Mouse (Mus musculus): ENCODE results near the gene Cd33. TPM values are rescaled to one million over a fixed set of nuclear protein-coding genes. Genes with fewer than 3 reads are reported as not detected.

Cd33 gene
- total and polyA plus RNA-seq, 3 experiments: not detected

DNA sequence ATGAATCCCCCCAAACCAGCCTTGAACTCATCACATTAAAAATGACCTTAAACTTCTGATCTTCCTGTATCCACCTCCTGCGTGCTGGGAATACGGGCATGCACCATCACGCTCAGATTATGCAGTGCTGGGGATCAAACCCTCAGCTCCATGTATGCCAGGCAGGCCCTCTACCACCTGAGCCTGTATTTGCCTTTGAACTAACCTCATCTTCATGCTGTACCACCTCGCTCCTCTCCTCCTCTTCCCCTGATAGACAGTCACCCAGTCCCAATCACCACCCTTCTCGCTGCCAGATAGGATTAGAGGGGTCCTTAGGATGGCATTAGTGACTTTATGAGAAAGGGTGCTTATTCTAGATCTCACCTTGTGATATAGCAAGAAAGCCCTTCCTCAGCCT, 29.2 kb downstream of the Cd33 start:
- no peak overlapping the region for H3K4me3 ChIP-seq (ENCODE audit: control insufficient read depth in 1 of 2, insufficient read depth in 1 of 2, low read depth in 2 of 2, low read length in 2 of 2)
- no peak for TF ChIP-seq RCOR1 (IDR thresholded peaks at IDR 0.05; ENCODE audit: low read depth, low read length)
- no peak for TF ChIP-seq ZNF384 (IDR thresholded peaks at IDR 0.05; ENCODE audit: low read depth, low read length)
- no peak for TF ChIP-seq UBTF (IDR thresholded peaks at IDR 0.05; ENCODE audit: borderline replicate concordance, insufficient read depth, low read depth, low read length)
- TF ChIP-seq HCFC1 (IDR thresholded peaks at IDR 0.05; ENCODE audit: low read depth, low read length): no peak
- TF ChIP-seq RAD21 (IDR thresholded peaks at IDR 0.05; ENCODE audit: low read depth, low read length): no peak
- TF ChIP-seq CTCF (IDR thresholded peaks at IDR 0.05 in 2 of 3, conservative IDR thresholded peaks at IDR 0.05 in 1 of 3; ENCODE audit: control insufficient read depth in 1 of 3, insufficient read depth in 1 of 3, low read depth in 2 of 3, low read length in 3 of 3, poor library complexity in 1 of 3, severe bottlenecking in 1 of 3): no peak
- TF ChIP-seq MXI1 (IDR thresholded peaks at IDR 0.05; ENCODE audit: low read depth, low read length): no peak
- TF ChIP-seq ZKSCAN1 (IDR thresholded peaks at IDR 0.05; ENCODE audit: low read depth, low read length): no peak
- TF ChIP-seq USF2 (IDR thresholded peaks at IDR 0.05; ENCODE audit: borderline replicate concordance in 1 of 2, insufficient read depth in 1 of 2, low read depth in 1 of 2, low read length in 2 of 2): no peak
- no peak for TF ChIP-seq TBP (IDR thresholded peaks at IDR 0.05; ENCODE audit: low read depth, low read length)
- no peak for TF ChIP-seq E2F4 (IDR thresholded peaks at IDR 0.05; ENCODE audit: borderline replicate concordance, low read depth, low read length)
- DNase-seq (ENCODE audit: low read depth, low spot score): no peak
- no peaks in the 10 kb centered on the region for H3K4me1 ChIP-seq (ENCODE audit: control insufficient read depth in 1 of 2, insufficient read depth in 2 of 2, low read length in 2 of 2)
- no peaks in the 10 kb centered on the region for H3K27me3 ChIP-seq (ENCODE audit: control insufficient read depth in 1 of 2, insufficient read depth in 2 of 2, low read length in 2 of 2)
- H3K9ac ChIP-seq (ENCODE audit: control insufficient read depth, low read depth, low read length, poor library complexity, severe bottlenecking): no peak overlapping the region
- H3K27ac ChIP-seq (ENCODE audit: control insufficient read depth, low read depth, low read length): no peak overlapping the region
- no peaks in the 10 kb centered on the region for H3K36me3 ChIP-seq (ENCODE audit: control insufficient read depth in 1 of 2, insufficient read depth in 2 of 2, low read length in 2 of 2)
- H3K9me3 ChIP-seq (replicated peaks; ENCODE audit: insufficient read depth, low read length): no peaks in the 10 kb centered on the region
- H3K79me2 ChIP-seq (ENCODE audit: control insufficient read depth, insufficient read depth, low read length, poor library complexity): no peaks in the 10 kb centered on the region

DNA sequence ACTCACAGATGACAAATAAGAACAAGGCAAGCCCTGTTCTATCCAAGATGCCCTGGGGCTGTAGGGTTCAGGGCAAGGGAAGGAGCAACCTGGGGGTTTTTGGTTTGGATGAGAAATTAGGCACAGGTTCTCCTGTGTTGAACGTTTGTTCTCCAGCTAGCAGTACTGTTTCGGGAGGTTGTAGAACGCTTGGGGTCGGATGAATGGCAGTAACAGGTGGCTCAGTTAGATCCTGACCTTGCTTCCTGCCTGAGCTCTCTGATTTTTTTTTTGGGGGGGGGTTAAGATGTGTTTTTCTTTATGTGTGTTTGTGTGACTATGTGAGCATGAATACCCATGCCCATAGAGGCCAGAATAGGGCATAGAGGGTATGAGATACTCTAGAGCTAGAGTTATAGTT, 31.7 kb downstream of the Cd33 start:
- H3K4me3 ChIP-seq (ENCODE audit: control insufficient read depth in 1 of 2, insufficient read depth in 1 of 2, low read depth in 2 of 2, low read length in 2 of 2): no peak overlapping the region
- H3K4me1 ChIP-seq (ENCODE audit: control insufficient read depth in 1 of 2, insufficient read depth in 2 of 2, low read length in 2 of 2): no peaks in the 10 kb centered on the region
- no peaks in the 10 kb centered on the region for H3K9me3 ChIP-seq (replicated peaks; ENCODE audit: insufficient read depth, low read length)
- no peaks in the 10 kb centered on the region for H3K27me3 ChIP-seq (ENCODE audit: control insufficient read depth in 1 of 2, insufficient read depth in 2 of 2, low read length in 2 of 2)
- no peak overlapping the region for H3K27ac ChIP-seq (ENCODE audit: control insufficient read depth, low read depth, low read length)
- DNase-seq (ENCODE audit: low read depth, low spot score): no peak
- H3K79me2 ChIP-seq (ENCODE audit: control insufficient read depth, insufficient read depth, low read length, poor library complexity): no peaks in the 10 kb centered on the region
- H3K36me3 ChIP-seq (ENCODE audit: control insufficient read depth in 1 of 2, insufficient read depth in 2 of 2, low read length in 2 of 2): no peaks in the 10 kb centered on the region
- TF ChIP-seq ZNF384 (IDR thresholded peaks at IDR 0.05; ENCODE audit: low read depth, low read length) (no peak), MEF2A (IDR thresholded peaks at IDR 0.05; ENCODE audit: extremely low read depth, insufficient replicate concordance, low read depth, low read length, poor library complexity, severe bottlenecking) (no peak), MAFK (IDR thresholded peaks at IDR 0.05; ENCODE audit: borderline replicate concordance, low read depth, low read length) (no peak), GATA1 (IDR thresholded peaks at IDR 0.05; ENCODE audit: low read depth, low read length) (no peak), BHLHE40 (IDR thresholded peaks at IDR 0.05; ENCODE audit: borderline replicate concordance, low read depth, low read length) (no peak), TBP (IDR thresholded peaks at IDR 0.05; ENCODE audit: low read depth, low read length) (no peak), ELF1 (IDR thresholded peaks at IDR 0.05; ENCODE audit: low read depth, low read length) (no peak), USF2 (IDR thresholded peaks at IDR 0.05; ENCODE audit: borderline replicate concordance in 1 of 2, insufficient read depth in 1 of 2, low read depth in 1 of 2, low read length in 2 of 2) (no peak), HCFC1 (IDR thresholded peaks at IDR 0.05; ENCODE audit: low read depth, low read length) (no peak), CTCF (IDR thresholded peaks at IDR 0.05 in 2 of 3, conservative IDR thresholded peaks at IDR 0.05 in 1 of 3; ENCODE audit: control insufficient read depth in 1 of 3, insufficient read depth in 1 of 3, low read depth in 2 of 3, low read length in 3 of 3, poor library complexity in 1 of 3, severe bottlenecking in 1 of 3) (no peak), TAL1 (IDR thresholded peaks at IDR 0.05; ENCODE audit: low read length) (no peak), SMC3 (IDR thresholded peaks at IDR 0.05; ENCODE audit: low read depth, low read length) (no peak), ZC3H11A (IDR thresholded peaks at IDR 0.05; ENCODE audit: low read depth, low read length) (no peak), CHD1 (IDR thresholded peaks at IDR 0.05; ENCODE audit: low read depth, low read length) (no peak), E2F4 (IDR thresholded peaks at IDR 0.05; ENCODE audit: borderline replicate concordance, low read depth, low read length) (no peak)
- H3K9ac ChIP-seq (ENCODE audit: control insufficient read depth, low read depth, low read length, poor library complexity, severe bottlenecking): no peak overlapping the region
